Mouse (Mus musculus): Measurements from ENCODE around the gene Arhgap24.
A peak's percentile ranks its signal among the peaks of the same experiment; 100 is the strongest.

Gene Arhgap24

DNA sequence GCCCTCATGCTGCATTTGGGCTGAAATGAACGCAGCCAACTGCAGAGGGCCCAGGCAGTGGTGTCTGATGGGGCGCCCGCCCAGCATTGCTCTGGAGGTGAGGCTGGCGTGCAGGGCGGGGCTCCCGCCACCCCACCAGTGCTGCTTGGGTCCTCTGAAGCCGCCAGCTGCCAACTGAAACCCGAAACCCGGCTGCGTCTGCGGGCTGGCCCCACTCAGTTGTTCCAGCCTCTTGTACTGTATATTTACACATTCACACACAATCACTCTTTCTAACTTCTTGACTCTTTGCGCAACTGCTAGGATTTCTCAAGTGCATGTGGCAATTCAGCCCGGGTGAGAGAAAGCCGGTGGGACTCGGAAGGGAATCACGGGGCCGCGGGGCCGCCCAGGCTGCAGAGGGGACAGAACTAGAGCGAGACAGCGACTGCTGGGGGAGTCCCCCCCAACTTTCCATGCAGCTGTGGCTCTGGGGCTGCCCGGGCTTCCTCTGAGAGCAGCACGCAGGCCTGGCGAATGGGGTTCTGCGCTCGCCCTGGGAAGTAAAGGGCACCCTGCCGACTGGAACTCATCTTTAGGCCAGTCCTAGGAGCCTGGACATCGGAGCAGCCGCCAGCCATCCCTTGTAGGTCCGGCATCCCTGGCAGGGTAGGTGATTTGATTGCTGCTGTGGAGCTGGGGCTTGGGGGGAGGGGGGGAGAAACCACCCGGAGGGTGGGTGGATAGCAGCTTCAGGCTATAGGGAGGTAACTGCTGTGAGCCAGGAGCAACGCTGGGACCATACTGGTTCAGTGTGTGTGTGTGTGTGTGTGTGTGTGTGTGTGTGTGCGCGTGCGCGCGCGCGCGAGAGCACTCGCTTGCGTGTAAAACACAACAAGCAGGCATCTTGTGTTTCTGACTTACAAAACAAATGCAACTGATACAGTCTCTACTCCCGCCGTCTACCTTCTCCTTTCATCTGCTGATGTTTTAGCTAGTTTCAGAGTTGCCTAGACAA, at the start of gene Arhgap24:
Gene Arhgap24, plus strand, starts transcription at position 177 of the 997 bp plus-strand sequence.
- peak; percentile 39 for DNase-seq

DNA sequence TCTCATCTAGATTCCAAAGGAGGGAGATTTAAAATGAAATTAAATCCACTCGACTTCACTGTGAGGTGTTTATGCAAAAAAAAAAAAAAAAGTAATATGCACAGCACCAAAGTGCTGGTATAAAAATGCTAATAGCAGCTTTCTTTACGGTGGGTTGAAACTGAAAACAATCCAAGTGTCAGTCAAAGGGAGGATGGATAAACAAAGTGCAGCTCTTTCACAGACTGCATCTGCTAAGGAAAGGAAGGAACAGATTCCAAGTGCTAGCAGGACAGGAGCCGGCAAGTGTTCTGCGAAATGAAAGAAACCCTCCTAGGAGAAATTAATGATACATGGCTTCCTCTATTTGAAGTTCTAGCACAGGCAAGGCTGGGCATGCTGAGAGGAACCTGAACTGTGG, 47.0 kb upstream of the Arhgap24 start:
- no peak for DNase-seq

DNA sequence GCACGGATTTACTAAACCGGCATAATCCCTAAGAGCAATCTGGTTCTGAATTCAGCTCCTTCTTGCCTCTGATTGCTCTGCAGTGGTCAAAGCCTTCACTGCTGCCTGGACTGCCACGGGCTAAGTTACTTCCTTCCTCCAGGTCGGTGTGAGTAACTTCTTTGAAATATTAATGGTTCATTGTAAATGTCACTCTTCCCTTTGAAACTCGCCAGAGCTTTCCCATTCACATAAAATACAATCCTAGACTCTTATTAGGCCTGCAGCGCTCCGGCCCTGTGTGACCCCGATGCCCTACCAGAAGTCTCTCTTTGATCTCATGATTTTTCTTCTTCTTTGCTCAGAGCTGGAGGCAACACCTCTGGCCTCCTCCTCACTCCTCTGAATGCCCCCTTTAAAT, 44.6 kb upstream of the Arhgap24 start:
- DNase-seq: no peak

GRCm38 (mm10) chr5:102439119-102439877, 41.9 kb upstream of the Arhgap24 start:
- no peak for DNase-seq

- no peak for DNase-seq
These were observed 33.8 kb upstream of the Arhgap24 start for GRCm38 (mm10) chr5:102447436-102447835.

GRCm38 (mm10) chr5:102450897-102451296, 30.3 kb upstream of the Arhgap24 start:
- no peak for DNase-seq

- DNase-seq: no peak
These were observed 29.0 kb upstream of the Arhgap24 start for GRCm38 (mm10) chr5:102452079-102452797.

GRCm38 (mm10) chr5:102453324-102453723, 27.9 kb upstream of the Arhgap24 start:
- no peak for DNase-seq

- no peak for DNase-seq
These were observed 25.9 kb upstream of the Arhgap24 start for GRCm38 (mm10) chr5:102455247-102455646.

DNA sequence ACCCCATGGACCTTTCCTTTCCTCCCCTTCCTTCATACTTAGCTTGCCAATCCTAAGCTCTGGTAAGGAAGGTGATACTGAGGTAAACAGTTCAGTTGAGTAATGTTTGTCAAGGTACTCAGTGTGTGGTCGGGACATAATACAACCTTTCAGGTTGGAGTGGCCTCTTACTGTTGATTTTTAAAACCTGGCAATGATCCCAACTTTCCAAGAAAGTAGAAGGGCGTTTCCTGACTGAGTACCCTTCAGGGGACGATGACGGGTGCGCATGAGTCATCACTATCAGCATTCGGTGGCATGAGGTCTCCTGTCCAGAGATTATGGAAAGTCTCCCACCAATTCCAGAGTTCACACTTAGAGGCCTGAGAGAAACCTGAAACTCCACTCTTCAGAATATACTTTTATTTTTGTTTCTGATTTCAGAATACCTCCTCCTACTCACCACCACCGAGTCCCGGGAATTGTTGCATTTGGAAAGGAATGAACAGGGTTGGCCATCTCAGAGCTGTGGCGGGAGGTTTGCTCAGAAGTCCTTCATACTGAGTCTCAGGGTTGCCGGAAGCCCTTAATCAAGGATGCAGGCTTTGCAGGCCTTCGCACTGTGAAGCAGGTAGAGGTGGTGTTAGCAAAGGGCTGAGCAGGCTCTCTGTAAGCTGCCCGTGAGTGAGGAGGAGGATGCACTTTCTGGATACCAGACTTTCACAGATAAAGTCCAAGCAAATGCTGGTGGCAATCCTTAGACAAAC, 20.6 kb upstream of the Arhgap24 start:
- DNase-seq: no peak

DNA sequence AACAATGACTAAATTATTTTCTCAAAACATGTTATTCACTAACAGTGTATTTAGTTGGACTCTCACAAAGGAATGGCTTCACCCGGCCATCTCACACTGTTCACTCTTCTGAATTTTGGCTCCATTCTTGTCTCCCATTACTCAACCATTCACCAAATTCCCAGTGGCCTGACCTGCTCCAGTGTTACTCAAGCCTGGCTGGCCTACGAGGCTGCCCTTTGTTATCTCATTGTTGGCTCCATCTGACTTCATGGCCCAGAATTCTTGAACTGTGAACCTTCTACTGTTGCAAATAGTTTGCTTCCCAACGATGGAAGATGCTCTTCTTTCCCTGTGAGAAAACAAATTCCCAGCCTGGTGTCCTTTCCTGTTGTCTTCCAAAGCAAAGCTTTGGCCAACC, 18.2 kb upstream of the Arhgap24 start:
- DNase-seq: no peak

DNA sequence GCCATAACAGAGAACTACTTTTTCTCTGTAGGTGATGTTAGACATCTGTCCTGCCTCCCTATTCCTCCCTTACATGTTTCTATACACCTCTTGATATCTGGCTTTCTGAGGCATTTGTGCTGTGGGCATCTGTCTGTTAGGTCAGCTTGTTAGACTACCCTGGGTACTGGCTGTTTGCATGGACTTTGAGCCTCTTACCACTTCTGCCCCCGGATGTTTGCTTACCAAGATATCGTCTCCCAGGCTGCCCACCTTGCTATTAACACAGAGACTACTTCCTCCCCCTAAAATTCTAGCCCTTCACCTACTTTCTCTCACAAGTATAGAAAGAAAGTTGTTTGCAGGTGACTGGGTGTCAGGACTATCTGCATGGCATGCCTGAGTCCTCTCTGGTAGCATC, 15.8 kb upstream of the Arhgap24 start:
- no peak for DNase-seq

- DNase-seq: no peak
These were observed 12.9 kb upstream of the Arhgap24 start for GRCm38 (mm10) chr5:102468292-102468691.

GRCm38 (mm10) chr5:102470284-102470683, 10.9 kb upstream of the Arhgap24 start:
- no peak for DNase-seq

GRCm38 (mm10) chr5:102478076-102478475, 3.1 kb upstream of the Arhgap24 start:
- DNase-seq: no peak

DNA sequence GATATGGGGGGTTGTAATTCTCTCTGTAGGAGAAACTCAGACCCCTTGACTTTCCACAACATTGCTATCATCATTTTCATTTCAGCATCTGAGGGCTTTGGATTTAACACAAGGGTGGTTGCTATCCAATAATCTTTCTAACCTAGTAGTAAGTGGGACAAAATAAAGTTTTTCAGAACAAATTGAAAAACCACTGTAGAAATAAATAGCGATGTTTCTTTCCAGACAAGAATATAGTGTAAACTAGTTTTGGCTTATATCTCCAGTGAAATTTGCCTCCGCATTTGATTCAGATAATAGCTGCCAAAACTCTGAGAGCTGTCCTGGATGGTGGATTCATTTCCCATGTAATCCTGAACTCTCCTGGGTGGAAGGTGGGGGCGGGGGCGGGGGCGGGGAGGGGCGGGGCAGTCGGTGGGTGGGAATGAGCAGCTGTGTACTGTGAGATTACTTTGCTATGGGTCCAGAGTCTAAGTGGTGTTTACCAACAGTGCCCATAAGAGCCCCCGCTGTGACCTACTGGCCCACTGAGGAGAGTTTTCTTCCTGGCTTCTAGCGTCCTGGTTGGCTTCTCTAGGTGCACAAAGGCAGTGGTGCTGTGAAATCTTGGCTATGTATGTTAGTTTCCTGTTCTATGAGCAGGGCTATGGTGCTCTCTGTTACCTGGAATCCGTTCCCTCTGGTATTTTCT, 2.2 kb downstream of the Arhgap24 start:
- DNase-seq: no peak

DNA sequence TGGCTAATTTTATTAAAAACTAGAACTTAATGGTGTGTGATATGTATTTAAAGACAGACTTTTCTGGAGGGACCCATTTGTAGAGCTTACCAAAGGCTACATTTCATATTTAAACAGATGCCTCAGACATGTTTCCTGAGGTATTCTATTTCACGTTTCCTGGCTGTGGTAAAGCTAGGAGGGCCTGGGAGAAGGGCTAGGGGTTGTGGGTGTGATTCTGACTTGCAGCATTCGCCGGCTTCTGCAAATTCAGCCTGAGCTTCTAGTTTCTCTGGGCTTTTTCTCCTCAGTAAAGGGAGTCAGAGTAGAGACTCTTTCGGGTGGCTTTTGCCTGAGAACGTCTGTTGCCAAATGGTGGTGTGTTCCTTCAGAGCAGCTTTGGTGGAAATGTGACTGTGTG, 10.4 kb downstream of the Arhgap24 start:
- no peak for DNase-seq

- DNase-seq: no peak
These were observed 11.0 kb downstream of the Arhgap24 start for GRCm38 (mm10) chr5:102492152-102492551.

DNA sequence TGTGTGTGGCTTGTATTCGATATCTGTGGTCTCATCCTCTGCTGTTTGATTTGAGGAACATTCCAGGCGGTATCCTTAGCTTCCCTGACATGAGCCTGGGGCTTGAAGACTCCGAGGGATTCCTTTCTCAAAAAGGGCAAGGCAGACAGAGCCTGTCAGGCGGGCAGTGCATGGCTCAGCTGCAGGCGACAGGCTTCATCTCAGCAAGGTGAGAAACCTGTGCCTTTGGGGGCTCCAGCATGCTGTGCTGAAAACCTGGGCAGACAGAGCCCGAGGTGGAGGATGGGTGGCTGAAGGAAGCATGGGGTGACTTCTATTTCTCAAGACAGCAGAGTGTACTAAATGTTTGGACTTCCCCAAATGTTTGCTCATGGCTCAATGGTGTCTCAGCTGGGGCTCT, 13.6 kb downstream of the Arhgap24 start:
- DNase-seq: no peak

- DNase-seq: no peak
These were observed 16.0 kb downstream of the Arhgap24 start for GRCm38 (mm10) chr5:102497205-102497604.

- no peak for DNase-seq
These were observed 17.6 kb downstream of the Arhgap24 start for GRCm38 (mm10) chr5:102498747-102499146.

DNA sequence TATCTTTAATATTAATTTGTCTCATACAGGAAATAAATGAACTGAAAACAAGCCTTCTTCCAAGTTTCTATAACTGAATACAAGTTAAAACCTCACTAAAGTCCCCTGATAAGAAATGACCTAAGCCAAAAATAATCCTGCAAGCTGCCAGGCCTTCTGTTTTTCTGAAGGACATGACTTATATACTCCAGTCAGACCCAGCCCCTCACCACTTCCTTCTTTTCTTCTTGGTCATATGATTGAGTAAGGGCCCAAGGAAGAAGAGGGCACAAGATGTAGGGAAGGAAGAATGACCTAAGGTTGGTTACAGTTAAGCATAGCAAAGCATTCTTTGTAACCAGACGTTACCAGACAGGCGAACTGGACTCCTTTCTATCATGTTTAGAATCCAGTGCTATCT, 21.1 kb downstream of the Arhgap24 start:
- DNase-seq: no peak
